Mouse (Mus musculus) T-helper 2 cell (primary cell): ENCODE measurements around the gene Olfr1272.

Experiments
- in situ Hi-C: fragments of 300-600 bp; cut with MboI, MseI; formaldehyde crosslinking; loops from one replicate; pipeline ENCODE4 v1.15.1; 2025; ENCODE audit warnings: high pct_unique_total_duplicates

Olfr1272 gene

DNA sequence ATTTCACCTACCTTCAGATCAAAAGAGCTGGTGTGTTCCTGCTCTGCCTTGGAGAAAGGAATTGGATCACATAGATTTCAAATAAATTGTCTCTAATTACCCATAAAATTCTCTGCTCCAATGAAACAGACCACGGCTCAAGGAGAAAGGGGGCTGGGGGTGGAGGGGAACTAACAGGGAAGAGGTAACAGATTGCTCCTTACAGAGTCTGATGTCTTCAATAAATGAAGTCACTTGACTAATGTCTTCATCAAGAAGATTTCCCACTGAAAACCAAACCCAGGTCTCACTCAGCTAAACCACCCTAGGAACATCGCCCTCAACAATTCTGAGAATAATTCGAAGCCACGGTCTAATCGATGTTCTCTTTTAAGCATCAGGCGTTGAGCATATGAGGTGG, at the start of gene Olfr1272:
TSS of gene Olfr1272 (minus strand) at position 101 of the 400 bp plus-strand sequence.
- in situ Hi-C loops: no loop called here

DNA sequence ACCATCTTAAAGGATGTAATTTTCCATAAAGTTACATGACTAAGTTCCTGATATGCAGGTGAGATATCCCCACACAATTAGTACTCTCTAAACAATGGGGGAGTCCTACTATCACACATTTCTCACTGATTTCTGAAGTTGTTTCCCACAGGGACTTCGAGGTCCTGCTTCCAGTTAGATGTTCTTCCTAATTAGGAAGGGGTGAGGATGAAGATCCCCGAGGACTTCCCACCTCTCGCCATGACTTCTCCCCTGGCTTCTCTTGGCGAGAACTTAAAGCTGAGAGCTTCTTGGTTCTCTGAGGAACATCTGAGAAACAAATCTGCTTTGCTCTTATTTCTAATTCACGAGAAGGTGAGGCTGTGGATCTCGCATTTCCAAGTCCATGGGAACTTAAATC, 29.3 kb upstream of the Olfr1272 start, which contains the start of gene Gm13769:
TSS of gene Gm13769 (plus strand) at position 301 of the 400 bp plus-strand sequence.
- in situ Hi-C loops: loop anchor here (10.0 kb wide), 1 partner anchor 83 kb away; no protein-coding TSS in a partner anchor

- in situ Hi-C loops: no loop called here
Measured at GRCm38 (mm10) chr2:90270932-90271331, 21.7 kb downstream of the Olfr1272 start, which contains the start of gene Olfr1271. Olfr1271 (minus strand) TSS chr2:90271032.

GRCm38 (mm10) chr2:90257492-90257891, 35.1 kb downstream of the Olfr1272 start, which contains the start of gene Olfr142:
Olfr142 (minus strand) TSS chr2:90257592.
- in situ Hi-C loops: loop anchor here (5.0 kb wide), 1 partner anchor 105 kb away; the partner anchor contains the start of gene Olfr1270
